Mouse (Mus musculus): ENCODE data around the gene Nsg2.
"Not testable (repeated sequence)": the region's sequence is repeated elsewhere in the genome, so short reads cannot be mapped to it uniquely, and the experiment has no call there.

The Nsg2 gene

DNA sequence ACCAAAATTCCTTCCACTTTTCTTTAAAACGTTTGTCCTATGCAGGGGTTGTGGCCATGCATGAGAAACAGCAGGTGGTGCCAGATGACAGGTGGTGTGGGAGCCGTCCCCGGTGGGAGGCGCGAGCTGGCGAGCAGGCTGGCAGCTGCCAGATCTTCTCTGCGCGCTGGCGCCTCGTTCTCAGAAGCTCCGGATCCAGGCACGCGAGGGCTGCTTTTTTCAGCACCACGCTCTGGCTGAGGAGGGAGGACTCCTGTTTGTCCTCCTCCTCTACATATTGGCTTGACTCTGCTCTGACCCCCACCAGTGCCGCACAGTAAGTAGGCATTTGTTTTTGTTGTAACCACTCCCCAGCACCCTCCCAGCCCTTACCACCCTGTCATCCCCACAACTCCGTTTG lies at the start of gene Nsg2:
Nsg2 (plus strand) TSS at position 183 of the 400 bp plus-strand sequence.
- peak; percentile 76 to 87 for DNase-seq (ENCODE audit: inconsistent age in 2 of 2, low spot score in 1 of 2)

GRCm38 (mm10) chr11:31960071-31960470 lies 40.2 kb upstream of the Nsg2 start:
- DNase-seq (ENCODE audit: inconsistent age in 2 of 2, low spot score in 1 of 2): no peak

DNA sequence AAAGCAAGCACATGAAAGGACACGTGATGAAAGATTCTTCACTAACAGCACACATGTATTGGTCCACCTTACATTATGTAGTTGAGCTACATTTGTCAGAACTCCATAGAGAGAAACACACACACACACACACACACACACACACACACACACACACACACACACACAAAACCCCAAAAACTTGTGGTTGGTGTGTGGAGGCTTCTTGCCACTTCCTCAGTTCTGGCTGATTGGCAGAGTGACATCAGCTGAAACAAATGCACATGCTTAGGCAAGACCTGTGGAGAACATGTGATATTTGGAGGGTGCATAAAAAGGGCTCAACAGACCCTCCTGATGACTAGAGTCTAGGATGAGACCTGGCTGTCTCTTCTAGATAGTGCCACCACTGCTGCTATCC lies 36.3 kb upstream of the Nsg2 start:
- DNase-seq (ENCODE audit: inconsistent age in 2 of 2, low spot score in 1 of 2): no peak

- no peak for DNase-seq (ENCODE audit: inconsistent age in 2 of 2, low spot score in 1 of 2)
Measured at GRCm38 (mm10) chr11:31965256-31966134, 34.8 kb upstream of the Nsg2 start, which contains the start of gene 4930524B15Rik. Gene 4930524B15Rik (plus strand): TSS chr11:31965592.

- DNase-seq (ENCODE audit: inconsistent age in 2 of 2, low spot score in 1 of 2): no peak
Measured at GRCm38 (mm10) chr11:31974132-31974531, 26.1 kb upstream of the Nsg2 start.

DNA sequence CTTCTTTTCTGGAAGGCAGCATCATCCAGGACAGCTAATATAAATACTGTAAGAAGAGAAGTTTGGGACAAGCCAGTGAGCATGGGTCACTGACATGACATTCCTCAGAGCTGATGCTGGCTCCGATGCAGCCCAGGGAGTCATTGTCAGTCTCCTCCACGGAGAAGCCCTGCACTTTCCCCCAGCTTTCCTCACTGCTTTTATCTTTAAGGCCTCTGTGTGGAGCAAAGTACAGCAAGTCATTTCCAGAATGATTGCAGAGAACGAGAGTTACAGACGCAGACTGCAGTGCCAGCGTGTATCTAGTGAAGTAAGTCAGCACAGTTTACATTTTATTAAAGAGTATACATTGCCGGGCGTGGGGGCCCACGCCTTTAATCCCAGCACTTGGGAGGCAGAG lies 25.4 kb upstream of the Nsg2 start:
- no peak for DNase-seq (ENCODE audit: inconsistent age in 2 of 2, low spot score in 1 of 2)

- DNase-seq (ENCODE audit: inconsistent age in 2 of 2, low spot score in 1 of 2): no peak
Measured at GRCm38 (mm10) chr11:31975678-31976077, 24.6 kb upstream of the Nsg2 start.

DNA sequence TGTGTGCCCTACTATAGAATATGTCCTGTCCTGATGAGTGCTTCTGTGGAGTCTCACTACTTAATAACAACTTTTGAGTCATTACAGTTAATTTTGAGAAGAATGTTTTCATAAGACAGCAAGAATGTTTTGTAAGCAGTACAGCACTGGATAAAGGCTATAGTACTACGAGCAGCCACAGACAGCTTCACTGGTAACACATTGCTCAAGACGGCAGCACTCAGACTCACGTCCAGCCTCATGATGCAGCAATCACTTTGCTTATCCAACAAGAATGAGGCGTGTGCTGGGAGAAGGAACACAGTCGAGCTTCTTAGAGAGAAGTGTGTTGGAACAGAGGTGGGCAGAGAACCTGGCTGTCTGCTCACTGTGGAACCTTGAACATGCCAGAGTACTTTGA lies 24.1 kb upstream of the Nsg2 start:
- no peak for DNase-seq (ENCODE audit: inconsistent age in 2 of 2, low spot score in 1 of 2)

- not testable (repeated sequence) for DNase-seq (ENCODE audit: inconsistent age in 2 of 2, low spot score in 1 of 2)
Measured at GRCm38 (mm10) chr11:31980089-31980488, 20.2 kb upstream of the Nsg2 start.

GRCm38 (mm10) chr11:31981830-31982229 lies 18.4 kb upstream of the Nsg2 start:
- DNase-seq (ENCODE audit: inconsistent age in 2 of 2, low spot score in 1 of 2): no peak

DNA sequence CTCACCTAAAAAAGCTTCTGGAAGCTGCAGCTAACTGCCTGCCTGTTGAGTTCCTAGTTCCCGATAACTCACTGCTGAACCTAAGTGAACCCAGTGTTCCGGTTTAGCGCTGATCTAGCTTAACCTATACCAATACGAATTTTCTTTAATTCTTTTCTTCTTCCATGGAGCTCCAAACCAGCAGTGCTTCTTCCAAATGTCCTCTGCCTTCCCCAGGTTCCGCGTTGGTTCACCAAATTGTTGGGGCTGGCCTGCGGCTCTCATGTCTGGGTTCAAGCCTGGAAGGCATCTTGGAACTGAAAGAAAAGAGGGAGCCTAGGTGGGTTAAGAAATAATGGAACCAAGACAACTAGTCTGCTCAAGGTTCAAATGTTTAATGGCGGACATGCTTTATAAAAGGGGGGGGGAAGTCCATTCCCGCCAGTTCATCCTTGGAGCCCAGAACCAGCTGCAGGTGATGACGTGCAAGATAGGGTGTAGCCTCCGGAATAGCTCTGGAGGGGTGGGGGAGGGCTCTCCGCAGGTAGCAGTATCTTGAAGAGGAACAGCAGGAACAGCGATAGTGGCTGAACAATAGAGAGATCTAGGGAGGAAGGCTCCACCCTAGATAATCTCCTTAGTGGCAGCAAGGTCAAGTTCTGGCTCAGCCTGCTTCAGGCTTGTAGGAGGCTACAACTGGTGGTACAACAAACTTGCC lies 17.9 kb upstream of the Nsg2 start:
- not testable (repeated sequence) for DNase-seq (ENCODE audit: inconsistent age in 2 of 2, low spot score in 1 of 2)

DNA sequence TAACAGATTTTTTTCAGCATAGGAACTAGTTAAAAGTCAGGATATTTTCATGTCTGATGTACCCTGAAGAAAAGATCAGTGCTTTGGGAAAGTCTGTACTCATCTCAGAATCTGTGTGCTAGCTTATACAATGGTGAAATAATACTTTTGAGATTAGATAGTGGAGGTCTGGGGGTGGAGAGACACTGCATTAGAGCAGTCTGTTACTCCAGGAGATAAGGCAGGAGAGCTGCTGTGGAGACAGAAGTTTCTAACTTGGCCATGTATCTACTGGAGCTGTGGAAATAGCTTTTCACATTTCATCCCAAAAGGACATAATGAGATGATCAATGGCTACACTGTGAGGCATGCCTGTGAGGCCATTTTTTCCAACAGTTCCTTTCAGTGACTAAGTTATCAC lies 17.0 kb upstream of the Nsg2 start:
- DNase-seq (ENCODE audit: inconsistent age in 2 of 2, low spot score in 1 of 2): no peak

DNA sequence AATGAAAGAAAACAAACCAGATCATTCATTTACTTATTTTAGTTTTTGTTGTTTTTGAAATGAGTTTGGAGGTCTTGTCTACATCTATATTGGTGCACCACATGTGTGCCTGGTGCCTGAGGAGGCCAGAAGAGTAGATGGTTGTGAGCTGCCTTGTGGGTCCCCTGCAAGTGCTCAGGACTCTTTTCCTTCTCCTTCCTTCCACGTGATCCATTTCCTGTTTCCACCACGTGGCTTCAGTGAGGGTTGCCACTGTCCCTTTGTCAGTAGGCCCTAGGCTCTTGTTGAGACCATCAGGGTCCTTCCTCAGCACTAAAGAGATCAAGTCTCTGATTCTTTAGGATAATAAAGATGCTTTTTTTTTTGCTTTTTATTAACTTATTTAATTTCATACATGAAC lies 15.5 kb upstream of the Nsg2 start:
- DNase-seq (ENCODE audit: inconsistent age in 2 of 2, low spot score in 1 of 2): no peak

- no peak for DNase-seq (ENCODE audit: inconsistent age in 2 of 2, low spot score in 1 of 2)
Measured at GRCm38 (mm10) chr11:31992535-31992934, 7.7 kb upstream of the Nsg2 start.

DNA sequence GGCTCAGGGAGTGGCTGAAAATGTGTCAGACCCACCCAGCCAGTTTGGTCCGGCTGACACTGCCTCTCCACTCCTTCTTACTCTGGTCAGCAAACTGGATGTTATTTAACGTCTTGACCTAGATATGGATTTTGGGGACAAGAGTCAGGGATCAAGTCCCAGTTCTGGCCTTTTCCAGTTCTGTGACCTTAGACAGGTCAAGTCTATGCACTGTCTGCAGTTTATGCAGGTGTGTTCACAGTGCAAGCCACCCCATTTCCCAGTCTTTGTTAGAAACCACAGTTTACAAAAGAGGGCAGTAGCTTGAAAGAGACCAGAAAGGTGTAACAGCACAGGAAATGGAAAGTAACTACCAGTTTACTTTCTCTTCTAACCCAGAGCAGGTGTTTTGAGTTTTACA lies 547 bp upstream of the Nsg2 start:
- DNase-seq (ENCODE audit: inconsistent age in 2 of 2, low spot score in 1 of 2): no peak

DNA sequence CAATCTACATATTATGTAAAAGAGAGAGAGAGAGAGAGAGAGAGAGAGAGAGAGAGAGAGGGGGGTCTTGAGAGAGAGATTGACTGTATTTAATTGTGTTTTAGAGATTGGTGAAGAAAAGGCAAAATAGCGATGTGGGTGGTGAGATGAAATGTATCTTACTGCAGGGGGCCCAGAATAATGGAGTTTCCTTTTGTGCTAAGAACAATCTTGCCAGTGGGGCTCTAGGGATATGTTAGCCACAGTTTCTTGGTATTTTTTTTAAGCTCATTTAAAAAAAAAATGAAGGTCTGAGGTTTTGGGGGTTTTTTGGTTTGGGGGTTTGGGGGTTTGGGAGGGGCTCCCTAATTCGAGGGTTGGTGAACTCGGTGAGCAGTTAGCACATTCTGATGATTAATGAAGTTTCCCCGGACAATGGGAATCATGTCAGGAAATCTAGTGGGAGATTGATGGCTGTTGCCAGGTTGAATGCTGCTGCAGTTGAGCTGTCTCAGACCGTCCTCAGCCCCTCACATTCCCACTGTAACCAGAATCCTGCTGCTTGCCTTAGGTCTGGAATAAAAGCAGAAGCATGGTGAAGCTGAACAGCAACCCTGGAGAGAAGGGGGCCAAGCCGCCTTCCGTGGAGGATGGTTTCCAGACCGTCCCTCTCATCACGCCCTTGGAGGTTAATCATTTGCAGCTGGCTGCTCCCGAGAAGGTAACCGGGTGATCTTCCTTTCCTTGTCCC lies 1.1 kb downstream of the Nsg2 start:
- no peak for DNase-seq (ENCODE audit: inconsistent age in 2 of 2, low spot score in 1 of 2)

DNA sequence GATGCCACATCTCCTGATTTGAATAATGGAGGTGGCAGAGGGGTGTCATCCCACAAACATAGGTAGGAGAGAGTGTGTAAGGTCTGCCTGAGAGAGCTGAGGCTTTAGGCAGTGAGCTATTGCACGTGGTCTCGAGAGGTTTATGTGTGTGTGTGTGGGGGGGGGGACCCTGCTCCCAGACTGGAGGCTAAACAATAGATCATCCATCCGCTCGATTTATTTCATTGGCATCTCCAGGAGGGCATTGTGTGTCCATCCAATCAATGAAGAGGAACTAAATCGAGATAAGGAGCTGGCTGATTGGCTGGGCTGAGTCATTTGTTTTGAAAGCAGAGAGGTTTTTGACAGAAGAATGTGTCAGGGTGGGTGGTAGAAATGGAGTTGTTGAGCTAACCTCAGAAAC lies 2.4 kb downstream of the Nsg2 start:
- no peak for DNase-seq (ENCODE audit: inconsistent age in 2 of 2, low spot score in 1 of 2)

- not testable (repeated sequence) for DNase-seq (ENCODE audit: inconsistent age in 2 of 2, low spot score in 1 of 2)
Measured at GRCm38 (mm10) chr11:32008049-32008448, 7.8 kb downstream of the Nsg2 start.

GRCm38 (mm10) chr11:32008852-32009251 lies 8.6 kb downstream of the Nsg2 start:
- no peak for DNase-seq (ENCODE audit: inconsistent age in 2 of 2, low spot score in 1 of 2)

- no peak for DNase-seq (ENCODE audit: inconsistent age in 2 of 2, low spot score in 1 of 2)
Measured at GRCm38 (mm10) chr11:32009961-32010662, 9.8 kb downstream of the Nsg2 start.

DNA sequence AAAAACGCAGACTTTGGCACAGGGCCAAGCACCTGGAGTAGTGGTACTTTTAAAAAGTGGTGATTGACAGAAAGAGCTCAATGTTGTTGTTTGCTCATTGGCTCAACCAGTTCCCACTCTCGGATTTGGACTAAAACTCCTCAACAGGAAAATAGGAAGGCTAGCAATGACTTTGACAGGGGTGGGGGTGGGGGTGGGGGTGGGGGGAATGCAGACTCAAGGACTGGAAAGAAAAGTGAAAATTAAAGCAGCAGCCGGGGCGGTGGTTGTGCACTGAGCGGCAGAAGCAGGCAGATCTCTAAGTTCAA lies 10.4 kb downstream of the Nsg2 start:
- DNase-seq (ENCODE audit: inconsistent age in 2 of 2, low spot score in 1 of 2): no peak
